Mouse (Mus musculus): ENCODE measurements around the gene Mga. TPM values are rescaled to one million over a fixed set of nuclear protein-coding genes. Genes with fewer than 3 reads are reported as not detected.

Gene Mga
- total RNA-seq (2023): 81.5 TPM

GRCm38 (mm10) chr2:119897090-119897732 lies at the start of gene Mga:
Gene Mga, plus strand, starts transcription at chr2:119897228.

GRCm38 (mm10) chr2:119972537-119972879 lies 75.5 kb downstream of the Mga start, which contains the start of gene Mapkbp1:
Gene Mapkbp1, plus strand, starts transcription at chr2:119972699.

Other genes with a start within 250 kb of the Mga start
- 13.4 TPM for gene Ndufaf1, start 234.4 kb upstream of the Mga start, total RNA-seq (2023)
- gene Rtf1, start 222.2 kb upstream of the Mga start, total RNA-seq (2023): 56.9 TPM
- gene Itpka, start 154.9 kb upstream of the Mga start, total RNA-seq (2023): not detected
- gene Ltk, start 136.8 kb upstream of the Mga start, total RNA-seq (2023): 3.0 TPM
- gene Rpap1, start 109.7 kb upstream of the Mga start, total RNA-seq (2023): 34.8 TPM
- gene Tyro3, start 99.5 kb upstream of the Mga start, total RNA-seq (2023): 6.6 TPM
- gene Mapkbp1, start 75.5 kb downstream of the Mga start, total RNA-seq (2023): 12.2 TPM
- gene Jmjd7, start 130.3 kb downstream of the Mga start, total RNA-seq (2023): 11.0 TPM
- gene Gm28042, start 130.3 kb downstream of the Mga start, total RNA-seq (2023): 3.4 TPM
- 5.0 TPM for gene Pla2g4b, start 136.2 kb downstream of the Mga start, total RNA-seq (2023)